Mouse (Mus musculus) stomach, postnatal 0 days (tissue): ENCODE data around the gene Gm29110. TPM values are rescaled to one million over a fixed set of nuclear protein-coding genes. Genes with fewer than 3 reads are reported as not detected.
"Not testable (repeated sequence)": the region's sequence is repeated elsewhere in the genome, so short reads cannot be mapped to it uniquely, and the experiment has no call there.

Experiments
- ATAC-seq: fragments of 200-750 bp; cut with Nextera tagmentation; 2 replicates; pipeline ENCODE4 v1.8.0; 2017; ENCODE audit not compliant: low FRiP score, low TSS enrichment
- DNase-seq: peaks from one replicate; pipeline ENCODE4 v3.0.0-alpha.2; 2016; ENCODE audit warnings: low spot score
- H3K27ac ChIP-seq: fragments of 300-500 bp; sonication (generic); replicated peaks from 2 replicates; pipeline ENCODE4 v1.5.1; 2014; ENCODE audit warnings: mild to moderate bottlenecking, control low read depth
- H3K27me3 ChIP-seq: fragments of 300-500 bp; sonication (generic); 2 replicates; pipeline ENCODE4 v1.6.1; 2014; ENCODE audit warnings: low read length; ENCODE audit not compliant: control insufficient read depth, insufficient read depth
- H3K36me3 ChIP-seq: fragments of 300-500 bp; sonication (generic); 2 replicates; pipeline ENCODE4 v1.6.1; 2014; ENCODE audit warnings: low read length, mixed read lengths; ENCODE audit not compliant: control insufficient read depth, insufficient read depth
- H3K4me1 ChIP-seq: fragments of 300-500 bp; sonication (generic); replicated peaks from 2 replicates; pipeline ENCODE4 v1.6.1; 2014; ENCODE audit warnings: antibody characterized with exemption; ENCODE audit not compliant: control insufficient read depth, insufficient read depth
- H3K4me2 ChIP-seq: fragments of 300-500 bp; sonication (generic); replicated peaks from 2 replicates; pipeline ENCODE4 v1.6.1; 2014; ENCODE audit warnings: low read depth, mild to moderate bottlenecking, control low read depth, moderate library complexity
- H3K4me3 ChIP-seq: fragments of 300-500 bp; sonication (generic); 2 replicates; pipeline ENCODE4 v1.5.1; 2014; ENCODE audit warnings: low read depth, low read length, control low read depth
- H3K9ac ChIP-seq: fragments of 300-500 bp; sonication (generic); 2 replicates; pipeline ENCODE4 v1.6.1; 2014; ENCODE audit warnings: mild to moderate bottlenecking, low read length, control low read depth, mixed read lengths
- H3K9me3 ChIP-seq: fragments of 300-500 bp; sonication (generic); 2 replicates; pipeline ENCODE4 v1.6.1; 2016; ENCODE audit warnings: low read length; ENCODE audit not compliant: control insufficient read depth
- WGBS: fragments of 180-500 bp; shearing (Covaris S2); extraction: QIAGEN DNeasy Blood & Tissue Kit; methylation state at CpG from one replicate; pipeline ENCODE4 v1.1.7; 2014; 5-methylcytosine and 5-hydroxymethylcytosine counted together
- polyA plus RNA-seq: library from polyadenylated mRNA; unstranded; fragments of >200 nt; fragmentation: Nextera tagmentation; extraction: Ambion mirVana; gene quantifications from 2 replicates; pipeline ENCODE4 v1.2.1, GENCODE M21; 2015

Gm29110 gene
- polyA plus RNA-seq, result not detected in 2 replicates

GRCm38 (mm10) chrY:74470231-74470630 is at the start of gene Gm29110:
Gene Gm29110 (plus strand): TSS chrY:74470531.
- ATAC-seq, H3K9me3 ChIP-seq, H3K4me1 ChIP-seq, H3K4me2 ChIP-seq, H3K27ac ChIP-seq, H3K27me3 ChIP-seq, H3K36me3 ChIP-seq, DNase-seq, H3K4me3 ChIP-seq, H3K9ac ChIP-seq: not testable (repeated sequence)
- no CpG with 5 or more reads among the region's 6 CpGs for WGBS

Other genes with a start within 250 kb of the Gm29110 start
- gene Gm21913, start 153.4 kb downstream of the Gm29110 start, polyA plus RNA-seq, result not detected in 2 replicates